29 mouse cellular contexts compared by ENCODE assay signal in the genomic region with DNA sequence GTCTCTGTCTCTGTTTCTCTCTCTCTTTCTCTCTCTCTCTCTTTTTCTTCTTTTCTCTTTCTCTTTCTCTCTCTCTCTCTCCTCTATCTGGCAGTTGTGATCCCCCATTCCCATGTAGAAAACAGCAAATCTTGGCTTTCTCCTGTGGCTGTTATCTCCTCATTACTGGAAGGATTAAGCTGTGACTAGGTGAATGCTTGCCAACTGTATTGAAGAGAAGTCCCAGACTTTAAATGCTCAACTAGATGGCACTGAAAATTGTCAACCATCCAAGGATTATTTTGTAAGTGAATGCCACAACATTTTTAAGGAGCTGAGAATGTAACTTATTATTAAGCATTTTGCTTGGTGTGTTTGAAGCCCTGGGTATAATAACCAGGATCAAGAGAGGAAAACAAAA.
"Had no signal": no experiment of that assay in that cellular context is flagged by ENCODE, and none has a peak within 500 bp of the region (broad histone marks: within the 10 kb centered on the region; RNA-seq: fewer than 3 reads in every experiment).

No protein-coding gene starts in this region.

- H3K27me3 ChIP-seq: heart, embryonic 12.5 days; hindbrain, embryonic 12.5 days; intestine, embryonic 15.5 days; kidney, embryonic 15.5 days; limb, embryonic 12.5 days; liver, embryonic 13.5 days; liver, embryonic 15.5 days had no signal

- H3K9ac ChIP-seq: heart, embryonic 12.5 days; hindbrain, embryonic 12.5 days; hindbrain, embryonic 14.5 days; intestine, embryonic 15.5 days; kidney, embryonic 15.5 days; limb, embryonic 12.5 days; liver, embryonic 13.5 days; liver, embryonic 15.5 days; liver, postnatal 0 days had no signal

- H3K9me3 ChIP-seq: heart, embryonic 10.5 days; heart, embryonic 12.5 days; hindbrain, embryonic 10.5 days; hindbrain, embryonic 12.5 days; intestine, embryonic 15.5 days; kidney, embryonic 15.5 days; limb, embryonic 10.5 days; limb, embryonic 12.5 days; liver, embryonic 13.5 days; liver, embryonic 15.5 days had no signal

- H3K4me2 ChIP-seq: heart, embryonic 12.5 days; hindbrain, embryonic 12.5 days; hindbrain, embryonic 14.5 days; intestine, embryonic 15.5 days; kidney, embryonic 15.5 days; limb, embryonic 12.5 days; liver, embryonic 11.5 days; liver, embryonic 13.5 days; liver, embryonic 15.5 days had no signal

- H3K4me1 ChIP-seq: heart, embryonic 10.5 days; heart, embryonic 12.5 days; hindbrain, embryonic 10.5 days; hindbrain, embryonic 12.5 days; intestine, embryonic 15.5 days; kidney, embryonic 15.5 days; limb, embryonic 10.5 days; limb, embryonic 12.5 days; liver, embryonic 13.5 days; liver, embryonic 15.5 days had no signal

- H3K4me3 ChIP-seq: gastrocnemius, adult 2 months; heart, embryonic 10.5 days; heart, embryonic 12.5 days; hindbrain, embryonic 10.5 days; hindbrain, embryonic 12.5 days; intestine, embryonic 15.5 days; kidney, embryonic 15.5 days; layer of hippocampus, adult 2 months; left cerebral cortex, adult 2 months; limb, embryonic 10.5 days; limb, embryonic 12.5 days; liver, embryonic 13.5 days; liver, embryonic 15.5 days had no signal

- ATAC-seq: hindbrain, embryonic 16.5 days; inflammation-experienced regulatory T-cells, adult 6 months; intestine, embryonic 15.5 days; intestine, postnatal 0 days; liver, postnatal 0 days had no signal

- H3K27ac ChIP-seq: gastrocnemius, adult 2 months; heart, embryonic 10.5 days; hindbrain, embryonic 10.5 days; hindbrain, embryonic 12.5 days; hindbrain, embryonic 14.5 days; intestine, embryonic 15.5 days; kidney, embryonic 15.5 days; kidney, postnatal 0 days; layer of hippocampus, adult 2 months; left cerebral cortex, adult 2 months; limb, embryonic 10.5 days; limb, embryonic 12.5 days; liver, embryonic 13.5 days; liver, embryonic 15.5 days had no signal

- DNase-seq: gastrocnemius, adult 2 months; gastrocnemius, postnatal 10 days; gastrocnemius, postnatal 25 days; heart, adult 18-20 months; heart, postnatal 10 days; heart, postnatal 4 days; kidney, adult 18-20 months; kidney, postnatal 14 days; kidney, postnatal 4 days; liver; liver, embryonic 13.5 days; liver, postnatal 0 days had no signal

- H3K36me3 ChIP-seq: heart, embryonic 10.5 days; heart, embryonic 12.5 days; hindbrain, embryonic 10.5 days; hindbrain, embryonic 12.5 days; intestine, embryonic 15.5 days; kidney, embryonic 15.5 days; limb, embryonic 10.5 days; limb, embryonic 12.5 days; liver, embryonic 13.5 days; liver, embryonic 15.5 days had no signal
